Mouse (Mus musculus) olfactory bulb, adult 2 months (tissue): ENCODE data around the gene Mef2b.

ENCODE experiments used
- CTCF ChIP-seq: fragments of 200-500 bp; IDR thresholded peaks from 2 replicates; pipeline ENCODE4 v1.5.1; 2012; ENCODE audit warnings: low read depth, mild to moderate bottlenecking, low read length, moderate library complexity; ENCODE audit not compliant: insufficient read depth
- POLR2A ChIP-seq: fragments of 200-500 bp; IDR thresholded peaks from 2 replicates; pipeline ENCODE4 v1.6.1; 2012; ENCODE audit warnings: mild to moderate bottlenecking, low read depth, low read length, moderate library complexity; ENCODE audit not compliant: insufficient read depth

GRCm38 (mm10) chr8:70194191-70194590, 54.7 kb downstream of the Mef2b start:
- TF ChIP-seq POLR2A (no peak), CTCF (no peak)
